Mouse (Mus musculus): Measurements from ENCODE around the gene Pnma5.
"Not testable (repeated sequence)": the region's sequence is repeated elsewhere in the genome, so short reads cannot be mapped to it uniquely, and the experiment has no call there.

Pnma5 gene

GRCm38 (mm10) chrX:73037003-73037402, at the start of gene Pnma5:
Gene Pnma5 (minus strand): TSS chrX:73037103.
- no peak for DNase-seq (ENCODE audit: low spot score)

GRCm38 (mm10) chrX:73082267-73083055, 45.6 kb upstream of the Pnma5 start, which contains the start of gene Xlr4a:
Gene Xlr4a (minus strand): TSS chrX:73082478.
- DNase-seq (ENCODE audit: low spot score): not testable (repeated sequence)

DNA sequence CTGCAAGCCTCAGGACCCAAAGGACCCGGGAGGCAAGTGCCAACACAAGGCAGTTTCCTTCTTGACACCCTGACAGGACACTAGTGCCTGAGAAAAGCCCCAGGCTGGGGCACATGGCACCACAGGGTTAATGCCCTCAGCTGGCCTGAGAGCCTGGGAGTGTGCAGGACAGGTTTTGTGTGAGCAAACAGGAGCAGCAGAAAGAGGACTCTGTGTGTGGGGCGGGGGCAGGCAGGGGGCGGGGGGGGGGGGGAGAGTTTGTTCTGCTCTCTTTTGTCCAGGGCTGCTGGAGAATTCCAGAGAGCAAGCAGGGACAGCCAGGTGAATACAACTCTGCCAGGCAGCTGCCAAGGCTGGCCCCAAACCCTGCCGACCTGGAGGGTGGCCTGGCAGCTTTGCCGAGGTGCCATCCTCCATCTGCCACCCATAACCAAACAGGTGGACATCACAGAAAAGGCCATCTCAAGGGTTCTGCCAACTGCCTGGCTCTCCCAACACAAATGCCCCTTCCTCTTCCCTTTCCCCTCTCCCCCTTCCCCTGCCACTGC, 29.9 kb upstream of the Pnma5 start:
- not testable (repeated sequence) for DNase-seq (ENCODE audit: low spot score)

DNA sequence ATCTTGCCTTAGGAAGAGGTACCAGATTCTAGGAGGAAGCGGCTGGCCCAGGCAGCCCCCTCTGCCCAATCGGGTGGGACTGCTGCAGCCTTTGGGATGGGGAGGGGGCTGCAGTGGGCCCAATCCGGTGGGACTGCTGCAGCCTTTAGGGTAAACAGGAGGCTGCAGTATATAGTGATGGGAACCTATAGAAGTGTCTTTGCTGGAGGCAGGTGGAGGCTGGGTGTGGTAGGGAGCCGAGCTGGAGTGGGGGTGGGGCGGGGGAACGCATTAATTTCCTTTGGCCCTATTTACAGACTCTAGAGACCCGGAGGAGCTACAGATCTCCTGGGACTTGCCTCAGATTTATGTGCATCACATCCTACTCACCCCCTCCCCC, 27.5 kb upstream of the Pnma5 start, which contains the start of gene Pnma3:
Gene Pnma3 (plus strand): TSS at position 373 of the 379 bp plus-strand sequence.
- no peak for DNase-seq (ENCODE audit: low spot score)

DNA sequence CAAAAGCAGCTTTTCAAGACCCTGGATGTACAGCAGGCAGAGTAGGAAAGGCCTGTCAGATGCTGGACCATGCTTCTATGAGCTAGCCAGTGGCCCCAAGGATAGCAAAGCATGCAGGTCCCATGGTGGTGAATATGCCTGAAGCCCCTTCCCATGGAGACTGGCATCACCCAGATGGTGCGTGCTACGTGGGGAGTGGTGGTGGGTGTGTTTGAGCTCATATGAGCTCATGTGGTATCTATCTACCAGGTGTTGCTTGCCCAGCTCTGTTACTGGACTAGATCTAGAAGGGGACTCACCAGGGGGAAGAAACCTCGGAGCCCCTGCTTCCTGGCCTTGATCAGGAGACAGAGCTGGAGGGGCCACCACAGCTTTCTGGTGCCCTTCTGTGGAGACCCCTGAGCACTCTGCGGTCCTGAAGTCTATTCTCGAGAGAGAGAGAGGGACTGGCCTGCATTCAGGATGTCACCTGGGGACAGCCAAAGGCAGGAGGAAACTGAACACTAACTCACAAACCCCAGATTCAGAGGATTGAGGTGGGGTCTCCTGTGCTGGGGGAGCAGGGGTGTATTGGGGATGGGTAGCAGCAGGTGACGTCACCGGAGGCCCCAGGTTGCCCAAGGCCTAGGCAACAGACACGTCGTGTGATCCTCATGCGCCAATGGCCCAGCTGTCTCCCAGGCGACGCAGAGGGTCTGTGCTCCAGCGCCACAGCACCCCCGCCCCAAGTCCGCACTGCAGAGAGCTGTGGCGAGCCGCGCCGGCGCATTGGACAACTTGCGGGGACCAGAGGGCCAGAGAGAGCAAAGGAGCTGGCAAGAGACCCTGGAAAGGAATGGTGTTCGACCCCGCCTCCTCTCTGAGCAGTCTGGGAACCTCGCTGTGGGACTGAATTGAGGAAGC, 26.9 kb upstream of the Pnma5 start:
- DNase-seq (ENCODE audit: low spot score): no peak

GRCm38 (mm10) chrX:73062323-73062722, 25.4 kb upstream of the Pnma5 start:
- DNase-seq (ENCODE audit: low spot score): no peak

DNA sequence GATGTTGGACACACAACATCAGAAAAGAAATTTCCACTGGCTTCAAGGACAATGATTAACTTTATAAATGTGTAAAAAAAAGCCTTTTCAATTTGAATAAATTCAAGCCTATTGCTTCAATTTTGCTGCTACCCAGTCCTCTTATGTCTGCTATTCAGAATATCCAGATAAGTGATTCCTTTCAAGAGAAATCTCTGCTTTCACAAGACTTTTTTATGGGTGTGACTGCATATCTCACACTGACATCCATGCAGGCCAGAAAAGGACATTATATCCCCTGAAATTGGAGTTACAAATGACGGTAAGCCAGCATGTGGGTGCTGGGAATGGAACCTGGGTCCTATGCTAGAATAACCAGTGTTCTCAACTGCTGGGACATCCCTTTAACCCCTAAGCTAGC, 24.6 kb upstream of the Pnma5 start:
- no peak for DNase-seq (ENCODE audit: low spot score)

- peak; percentile 92 for DNase-seq (ENCODE audit: low spot score)
Observed at GRCm38 (mm10) chrX:73053860-73054563, 17.1 kb upstream of the Pnma5 start.

- no peak for DNase-seq (ENCODE audit: low spot score)
Observed at GRCm38 (mm10) chrX:73039666-73040065, 2.8 kb upstream of the Pnma5 start.

DNA sequence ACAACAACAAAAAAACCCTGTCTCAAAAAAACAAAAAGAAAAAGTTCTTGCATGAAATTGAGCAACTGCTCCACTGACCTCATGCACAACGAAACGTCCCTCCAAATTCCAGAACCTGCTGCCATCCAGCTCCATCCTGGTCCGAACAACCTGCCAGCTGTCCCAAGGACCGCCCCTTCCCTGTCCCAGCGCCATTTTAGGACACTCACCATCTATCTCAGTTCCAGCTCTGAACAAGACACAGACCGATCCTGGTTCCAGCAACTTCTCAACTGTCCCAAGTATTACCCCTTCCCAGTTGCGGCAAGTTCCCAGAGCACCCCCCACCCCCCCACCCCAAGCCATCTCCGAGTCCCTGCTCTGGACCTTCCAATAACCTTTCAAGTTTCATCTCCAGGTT, 1.9 kb upstream of the Pnma5 start:
- no peak for DNase-seq (ENCODE audit: low spot score)

DNA sequence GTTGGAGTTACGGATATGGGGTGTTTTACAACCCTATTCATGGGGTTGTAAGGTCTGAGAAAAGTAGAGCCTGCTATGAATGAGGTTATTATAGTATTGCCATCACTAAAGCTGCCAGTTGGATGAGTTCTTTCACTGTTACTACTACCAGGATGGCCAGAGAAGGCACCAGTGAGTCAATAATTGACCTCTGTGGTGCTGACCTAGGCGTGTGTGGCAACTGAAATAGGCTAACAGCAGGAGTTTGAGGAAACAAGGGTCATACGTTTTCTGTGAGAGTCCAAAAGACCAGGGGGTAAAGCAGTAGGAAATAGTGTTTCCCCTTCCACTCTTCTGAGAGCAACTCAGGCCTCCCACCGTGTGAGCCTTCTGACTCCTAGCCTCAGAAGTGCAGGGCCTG, 24.1 kb downstream of the Pnma5 start:
- DNase-seq (ENCODE audit: low spot score): no peak

- DNase-seq (ENCODE audit: low spot score): peak; percentile 95
Observed at GRCm38 (mm10) chrX:73007597-73008479, 29.1 kb downstream of the Pnma5 start.

DNA sequence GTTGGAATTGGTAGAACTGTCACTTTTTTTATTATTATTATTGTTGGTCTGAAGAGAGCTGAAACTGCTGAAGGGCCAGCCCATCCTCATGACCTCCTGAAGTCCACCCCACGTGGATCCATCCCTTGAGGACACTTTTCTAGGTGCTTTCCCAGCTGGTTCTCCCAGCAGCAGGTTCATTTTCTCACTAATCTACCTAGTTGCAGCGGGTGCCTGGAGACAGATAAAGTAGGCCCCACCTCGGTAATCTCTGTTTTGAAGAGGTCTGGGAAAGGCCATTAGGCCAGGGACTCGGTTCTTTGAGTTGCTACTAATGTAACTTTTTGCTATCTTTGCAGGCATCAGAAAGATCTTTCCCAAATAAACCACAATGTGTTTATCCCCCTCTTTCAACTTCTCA, 31.2 kb downstream of the Pnma5 start:
- DNase-seq (ENCODE audit: low spot score): no peak

- no peak for DNase-seq (ENCODE audit: low spot score)
Observed at GRCm38 (mm10) chrX:73003110-73003509, 33.8 kb downstream of the Pnma5 start.

DNA sequence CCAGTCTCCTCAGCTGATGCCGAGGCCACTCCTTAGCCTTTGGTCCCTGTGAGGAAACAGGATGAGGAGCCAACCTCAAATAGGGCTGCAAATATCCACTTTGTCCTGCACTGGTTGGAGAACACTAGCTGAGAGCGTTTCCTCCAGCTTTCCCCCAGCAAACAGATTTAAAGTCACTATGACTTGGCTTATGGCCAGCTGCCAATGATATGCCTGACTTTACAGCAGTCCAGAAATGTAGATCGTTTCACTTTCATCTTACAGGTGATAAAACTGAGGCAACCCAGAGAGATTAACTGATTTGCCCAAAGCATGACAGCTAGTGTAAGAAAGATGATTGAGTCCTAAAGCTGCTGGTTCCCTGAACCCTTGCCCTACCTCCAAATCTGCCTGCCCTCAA, 41.4 kb downstream of the Pnma5 start:
- no peak for DNase-seq (ENCODE audit: low spot score)

DNA sequence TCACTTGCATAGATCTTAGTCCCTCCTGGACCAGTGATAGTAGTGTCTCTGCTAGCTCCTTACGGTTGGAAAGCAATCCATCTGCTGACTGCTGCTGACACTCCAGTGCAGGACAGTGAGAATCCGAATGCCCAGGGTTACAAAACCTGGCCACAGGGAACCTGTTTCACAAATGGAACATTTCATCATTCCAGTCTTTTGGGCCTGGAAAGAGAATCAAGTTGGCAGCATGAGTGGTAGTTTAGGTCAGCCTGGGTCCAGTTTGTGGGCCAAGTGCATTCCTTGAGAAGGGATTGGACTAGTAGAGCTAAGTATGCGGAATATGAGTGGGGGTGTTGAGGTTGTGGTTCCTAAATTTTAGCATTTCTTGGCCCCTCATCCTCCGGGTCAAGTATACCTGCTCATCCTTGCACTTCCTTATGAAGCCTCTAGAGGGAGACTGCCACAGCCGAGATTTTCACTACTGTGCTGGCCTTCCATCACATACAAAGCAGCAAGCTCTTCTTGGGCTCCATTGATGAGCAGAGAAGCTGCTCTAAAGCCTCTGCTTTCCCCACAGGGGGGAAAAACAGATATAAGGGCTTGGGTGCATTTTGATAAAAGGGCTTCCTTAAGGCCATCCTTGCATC, 44.5 kb downstream of the Pnma5 start:
- peak; percentile 76 for DNase-seq (ENCODE audit: low spot score)

DNA sequence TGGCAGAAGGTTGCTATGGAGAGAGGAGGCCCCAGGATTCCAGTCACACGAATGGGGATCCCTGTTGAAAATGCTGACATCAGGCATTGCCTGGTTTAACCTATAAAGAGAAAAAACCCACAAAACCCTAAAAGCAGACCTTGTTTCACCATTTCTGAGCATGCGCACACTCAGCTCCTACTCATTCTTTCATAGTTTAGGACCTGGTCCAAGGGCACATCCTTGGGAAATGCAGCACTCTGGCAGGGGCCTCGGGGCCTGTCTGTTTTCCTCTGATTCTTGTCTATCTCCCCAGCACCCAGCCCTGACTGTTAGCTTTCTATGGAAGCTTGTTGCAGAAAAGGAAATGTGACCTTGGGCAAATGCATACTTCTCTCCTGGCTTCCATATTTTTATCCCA, 46.3 kb downstream of the Pnma5 start:
- DNase-seq (ENCODE audit: low spot score): no peak

GRCm38 (mm10) chrX:72988431-72988830, 48.5 kb downstream of the Pnma5 start:
- no peak for DNase-seq (ENCODE audit: low spot score)

DNA sequence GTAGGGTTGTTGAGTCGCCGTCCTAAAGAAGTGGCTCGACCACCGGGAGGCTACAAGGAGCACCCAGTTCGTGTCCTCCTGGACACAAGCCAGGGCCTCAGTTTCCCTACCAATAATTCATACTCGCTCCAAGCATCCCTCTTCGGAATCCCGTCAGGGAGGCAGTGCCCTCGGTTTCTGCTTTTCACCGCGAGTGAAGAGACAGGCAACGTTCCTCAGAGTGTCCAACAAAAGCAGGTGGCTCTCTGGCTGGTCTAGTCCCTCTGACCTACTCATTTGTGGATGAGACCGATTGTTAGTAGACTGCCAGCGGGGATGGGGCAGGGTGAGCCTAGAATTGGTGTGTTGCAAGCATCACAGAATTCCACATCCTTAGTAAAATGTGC, 49.4 kb downstream of the Pnma5 start:
- no peak for DNase-seq (ENCODE audit: low spot score)

DNA sequence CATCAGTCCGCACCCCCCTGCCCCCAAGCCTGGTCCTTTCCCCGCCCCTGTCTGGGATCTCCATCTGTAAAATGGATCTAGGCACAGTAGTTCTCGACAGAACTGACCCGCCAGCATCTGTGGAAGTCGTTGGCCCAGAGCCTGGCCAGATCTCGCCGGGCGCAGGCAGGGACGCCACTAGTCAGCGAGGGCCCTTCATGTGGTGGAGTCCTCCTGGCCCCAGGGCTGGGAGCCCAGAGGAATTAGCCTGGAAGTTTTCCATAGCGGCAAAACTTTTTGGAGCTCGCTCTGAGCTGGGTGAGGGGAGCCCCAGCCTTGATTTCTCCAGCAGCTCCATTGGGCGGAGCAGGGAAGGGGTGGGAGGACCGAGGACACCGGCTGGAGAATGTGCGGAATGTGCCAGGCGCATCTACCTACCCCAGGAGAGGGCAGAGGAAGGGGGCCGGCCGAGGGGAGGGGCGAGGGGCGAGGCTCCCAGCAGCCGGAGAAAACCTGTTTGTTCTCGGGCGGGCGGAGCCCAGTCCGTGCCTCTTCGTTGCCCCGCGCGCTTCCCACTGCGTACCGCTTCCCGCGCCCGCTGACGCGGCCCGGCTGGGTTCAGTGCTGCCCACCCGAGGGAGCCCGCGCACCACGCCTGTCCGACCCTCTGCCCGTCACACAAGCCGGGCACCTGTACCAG, 49.9 kb downstream of the Pnma5 start, which contains the start of gene Zfp185:
Gene Zfp185 (plus strand): TSS at position 499 of the 679 bp plus-strand sequence.
- no peak for DNase-seq (ENCODE audit: low spot score)

All from adipocyte (in vitro differentiated cells).